In genomic region chr11:97659267-97659989, GRCm38 (mm10) we compare ENCODE assay signal across 8 mouse cellular contexts. TPM values are rescaled to one million over a fixed set of nuclear protein-coding genes. Genes with fewer than 3 reads are reported as not detected.
DNase-seq lines count a peak whose midpoint lies in the region; ATAC-seq and TF ChIP-seq lines count a peak whose summit lies in the region.

No protein-coding gene starts in this region.

- H3K4me3 ChIP-seq in kidney, adult 2 months (ENCODE audit: insufficient read depth, low read depth, low read length), result peak overlapping the region; percentile 92
- H3K4me3 ChIP-seq in hindbrain, embryonic 13.5 days, result peak overlapping the region; percentile 87
- peak overlapping the region; percentile 67 for H3K4me3 ChIP-seq in liver, embryonic 15.5 days (replicated peaks)
- H3K4me3 ChIP-seq in small intestine, adult 2 months (ENCODE audit: low read depth, low read length), result peak overlapping the region; percentile 100

- no peaks in the 10 kb centered on the region for H3K9me3 ChIP-seq in hindbrain, embryonic 13.5 days
- H3K9me3 ChIP-seq in liver, embryonic 15.5 days (replicated peaks), result no peaks in the 10 kb centered on the region

- peak overlapping the region; percentile 93 for H3K27ac ChIP-seq in kidney, adult 2 months (ENCODE audit: insufficient read depth, low read depth, low read length)
- H3K27ac ChIP-seq in hindbrain, embryonic 13.5 days, result peak overlapping the region; percentile 66; the same call in 1 of the 2 replicates
- H3K27ac ChIP-seq in liver, embryonic 15.5 days (replicated peaks), result peak overlapping the region; percentile 66
- H3K27ac ChIP-seq in small intestine, adult 2 months (ENCODE audit: insufficient read depth, low read depth, low read length), result peak overlapping the region; percentile 99

- H3K27me3 ChIP-seq in kidney, adult 2 months (replicated peaks; ENCODE audit: control insufficient read depth, insufficient read depth, low read length), result no peaks in the 10 kb centered on the region
- H3K27me3 ChIP-seq in hindbrain, embryonic 13.5 days, result peaks cover 29% of the 10 kb centered on the region
- peaks cover 63% of the 10 kb centered on the region for H3K27me3 ChIP-seq in liver, embryonic 15.5 days
- no peaks in the 10 kb centered on the region for H3K27me3 ChIP-seq in small intestine, adult 2 months (ENCODE audit: control insufficient read depth, insufficient read depth, low read length)

- H3K9ac ChIP-seq in hindbrain, embryonic 13.5 days, result peak overlapping the region; percentile 87
- H3K9ac ChIP-seq in liver, embryonic 15.5 days, result peak overlapping the region; percentile 62

- peak; percentile 48 for ATAC-seq in common myeloid progenitor, adult 5-6 weeks (replicated peaks; ENCODE audit: low read depth, poor library complexity, severe bottlenecking)
- peak; percentile 9 for ATAC-seq in hindbrain, embryonic 13.5 days (ENCODE audit: low FRiP score)
- 0 out of 2 replicates have a peak, but pooled peaks have one; percentile 19 for ATAC-seq in liver, embryonic 15.5 days (ENCODE audit: insufficient read depth)

- no peak for TF ChIP-seq POLR2A in kidney, adult 2 months (IDR thresholded peaks at IDR 0.05; ENCODE audit: low read depth, low read length)
- TF ChIP-seq POLR2A in small intestine, adult 2 months (IDR thresholded peaks at IDR 0.05; ENCODE audit: low read depth, low read length), result no peak; the same call in 1 of the 2 replicates

- WGBS in kidney, adult 2 months, result 4% methylated on average over 13 of the region's 13 CpGs
- 14% methylated on average over 13 of the region's 13 CpGs for WGBS in hindbrain, embryonic 13.5 days
- WGBS in liver, embryonic 15.5 days (ENCODE audit: insufficient replicate concordance), result 2% methylated on average over 13 of the region's 13 CpGs
- 1% methylated on average over 13 of the region's 13 CpGs for WGBS in small intestine, adult 2 months

- DNase-seq in kidney, adult 2 months, result peak; percentile 40
- no peak for DNase-seq in kidney, adult 11 months
- DNase-seq in urinary bladder, postnatal 4 days (ENCODE audit: low spot score in 2 of 2), result no peak
- DNase-seq in cerebellum, adult 11-12 months, result no peak

- peaks cover 13% of the 10 kb centered on the region for H3K4me1 ChIP-seq in kidney, adult 2 months (ENCODE audit: control insufficient read depth, insufficient read depth, low read length)
- peaks cover 36% of the 10 kb centered on the region for H3K4me1 ChIP-seq in hindbrain, embryonic 13.5 days (replicated peaks)
- peaks cover 43% of the 10 kb centered on the region for H3K4me1 ChIP-seq in liver, embryonic 15.5 days (replicated peaks)
- peaks cover 14% of the 10 kb centered on the region; the same call in 1 of the 2 replicates for H3K4me1 ChIP-seq in small intestine, adult 2 months (ENCODE audit: control insufficient read depth, insufficient read depth, insufficient read length, low read length)

- H3K4me2 ChIP-seq in hindbrain, embryonic 13.5 days, result peak overlapping the region; percentile 82
- H3K4me2 ChIP-seq in liver, embryonic 15.5 days, result peak overlapping the region; percentile 75

- H3K36me3 ChIP-seq in kidney, adult 2 months (ENCODE audit: control insufficient read depth, insufficient read depth, low read length), result no peaks in the 10 kb centered on the region
- no peaks in the 10 kb centered on the region for H3K36me3 ChIP-seq in hindbrain, embryonic 13.5 days
- no peaks in the 10 kb centered on the region for H3K36me3 ChIP-seq in liver, embryonic 15.5 days (replicated peaks)
- peaks cover 1% of the 10 kb centered on the region; the same call in 1 of the 2 replicates for H3K36me3 ChIP-seq in small intestine, adult 2 months (ENCODE audit: control insufficient read depth, insufficient read depth, low read length)

- TF ChIP-seq CTCF in kidney, adult 2 months (conservative IDR thresholded peaks at IDR 0.05; ENCODE audit: insufficient read depth, insufficient read length, low read depth, low read length), result no peak
- TF ChIP-seq CTCF in small intestine, adult 2 months (IDR thresholded peaks at IDR 0.05; ENCODE audit: extremely low read depth, insufficient read length, insufficient replicate concordance, low read depth, low read length), result no peak

RNA-seq across cellular contexts. Expression of gene Mllt6, which starts 3.8 kb away (rescaled TPM):
- 36.6 and 40.4 TPM in 2 replicates for polyA plus RNA-seq in kidney, adult 2 months (2012; rRNA removed)
- 4.9 and 9.7 TPM in 2 replicates for total RNA-seq in common myeloid progenitor, adult 5-6 weeks (2017)
- 3.4 and 4.1 TPM in 2 replicates for polyA plus RNA-seq in hindbrain, embryonic 13.5 days (2015; fragmentation: Nextera tagmentation; extraction: Ambion mirVana)
- polyA plus RNA-seq in liver, embryonic 15.5 days (2015; fragmentation: Nextera tagmentation; extraction: Ambion mirVana), result 0.16 and 0.20 TPM in 2 replicates
- polyA plus RNA-seq in small intestine, adult 2 months (2012; rRNA removed), result 18.4 and 38.6 TPM in 2 replicates

RNA-seq across cellular contexts. Expression of gene Cisd3, which starts 26.2 kb away (rescaled TPM):
- 139 and 149 TPM in 2 replicates for polyA plus RNA-seq in kidney, adult 2 months (2012; rRNA removed)
- 2.8 and 5.6 TPM in 2 replicates for total RNA-seq in common myeloid progenitor, adult 5-6 weeks (2017)
- polyA plus RNA-seq in hindbrain, embryonic 13.5 days (2015; fragmentation: Nextera tagmentation; extraction: Ambion mirVana), result 23.8 and 25.6 TPM in 2 replicates
- polyA plus RNA-seq in liver, embryonic 15.5 days (2015; fragmentation: Nextera tagmentation; extraction: Ambion mirVana), result 11.4 and 12.3 TPM in 2 replicates
- 112 and 249 TPM in 2 replicates for polyA plus RNA-seq in small intestine, adult 2 months (2012; rRNA removed)

RNA-seq across cellular contexts. Expression of gene Epop, which starts 29.9 kb away (rescaled TPM):
- polyA plus RNA-seq in kidney, adult 2 months (2012; rRNA removed), result 0.86 and 1.2 TPM in 2 replicates
- total RNA-seq in common myeloid progenitor, adult 5-6 weeks (2017), result 1.8 and 2.7 TPM in 2 replicates
- 2.3 and 3.0 TPM in 2 replicates for polyA plus RNA-seq in hindbrain, embryonic 13.5 days (2015; fragmentation: Nextera tagmentation; extraction: Ambion mirVana)
- 0.39 and 0.40 TPM in 2 replicates for polyA plus RNA-seq in liver, embryonic 15.5 days (2015; fragmentation: Nextera tagmentation; extraction: Ambion mirVana)
- polyA plus RNA-seq in small intestine, adult 2 months (2012; rRNA removed), result 2.1 and 3.8 TPM in 2 replicates

RNA-seq across cellular contexts. Expression of gene Pcgf2, which starts 40.9 kb away (rescaled TPM):
- polyA plus RNA-seq in kidney, adult 2 months (2012; rRNA removed), result 53.9 and 56.5 TPM in 2 replicates
- total RNA-seq in common myeloid progenitor, adult 5-6 weeks (2017), result 0.82 and 1.0 TPM in 2 replicates
- 26.2 and 26.3 TPM in 2 replicates for polyA plus RNA-seq in hindbrain, embryonic 13.5 days (2015; fragmentation: Nextera tagmentation; extraction: Ambion mirVana)
- polyA plus RNA-seq in liver, embryonic 15.5 days (2015; fragmentation: Nextera tagmentation; extraction: Ambion mirVana), result 1.4 and 2.7 TPM in 2 replicates
- 25.9 and 77.9 TPM in 2 replicates for polyA plus RNA-seq in small intestine, adult 2 months (2012; rRNA removed)

RNA-seq across cellular contexts. Expression of gene Psmb3, which starts 43.8 kb away (rescaled TPM):
- polyA plus RNA-seq in kidney, adult 2 months (2012; rRNA removed), result 397 and 399 TPM in 2 replicates
- total RNA-seq in common myeloid progenitor, adult 5-6 weeks (2017), result 109 and 147 TPM in 2 replicates
- polyA plus RNA-seq in hindbrain, embryonic 13.5 days (2015; fragmentation: Nextera tagmentation; extraction: Ambion mirVana), result 476 and 483 TPM in 2 replicates
- polyA plus RNA-seq in liver, embryonic 15.5 days (2015; fragmentation: Nextera tagmentation; extraction: Ambion mirVana), result 236 and 247 TPM in 2 replicates
- 164 and 330 TPM in 2 replicates for polyA plus RNA-seq in small intestine, adult 2 months (2012; rRNA removed)
